Mouse (Mus musculus): ENCODE measurements at regions not wholly inside any gene's neighbourhood (a gene's known extent, or its start where the extent isn't known, plus 50 kb on each side); places are given as distances from the start of the nearest gene placed in this dataset.

- TF ChIP-seq GATA1 (IDR thresholded peaks at IDR 0.05; ENCODE audit: borderline replicate concordance, low read length) (no peak), FLI1 (IDR thresholded peaks at IDR 0.05; ENCODE audit: low read length) (no peak)
Measured at GRCm38 (mm10) chr9:47409579-47409978, 120.4 kb upstream of the Cadm1 start.
